Mouse (Mus musculus) embryonic facial prominence, embryonic 11.5 days (tissue): ENCODE results near the gene Acot7. TPM values are rescaled to one million over a fixed set of nuclear protein-coding genes. Genes with fewer than 3 reads are reported as not detected.
A peak's percentile ranks its signal among the peaks of the same experiment; 100 is the strongest.

Experiments
- ATAC-seq: fragments of 200-750 bp; cut with Nextera tagmentation; replicated peaks from 2 replicates; pipeline ENCODE4 v1.8.0; 2017; ENCODE audit warnings: low read depth; ENCODE audit not compliant: insufficient number of reproducible peaks, low FRiP score, low TSS enrichment
- DNase-seq: peaks from one replicate; pipeline ENCODE4 v3.0.0-alpha.2; 2015; ENCODE audit warnings: low spot score
- H3K27ac ChIP-seq: fragments of 300-500 bp; sonication (generic); replicated peaks from 2 replicates; pipeline ENCODE4 v1.5.1; 2014; ENCODE audit warnings: mild to moderate bottlenecking, low read depth, low read length, control low read depth
- H3K27me3 ChIP-seq: fragments of 300-500 bp; sonication (generic); 2 replicates; pipeline ENCODE4 v1.6.1; 2014; ENCODE audit warnings: mild to moderate bottlenecking, low read length, moderate library complexity, mixed read lengths; ENCODE audit not compliant: control insufficient read depth, insufficient read depth
- H3K36me3 ChIP-seq: fragments of 300-500 bp; sonication (generic); replicated peaks from 2 replicates; pipeline ENCODE4 v1.6.1; 2014; ENCODE audit warnings: low read depth, mild to moderate bottlenecking, low read length, moderate library complexity, mixed read lengths; ENCODE audit not compliant: control insufficient read depth, insufficient read depth
- H3K4me1 ChIP-seq: fragments of 300-500 bp; sonication (generic); 2 replicates; pipeline ENCODE4 v1.6.1; 2014; ENCODE audit warnings: low read length, mixed read lengths; ENCODE audit not compliant: control insufficient read depth, insufficient read depth
- H3K4me2 ChIP-seq: fragments of 300-500 bp; sonication (generic); 2 replicates; pipeline ENCODE4 v1.6.1; 2014; ENCODE audit warnings: low read depth, mild to moderate bottlenecking, control low read depth, low read length, moderate library complexity
- H3K4me3 ChIP-seq: fragments of 300-500 bp; sonication (generic); 2 replicates; pipeline ENCODE4 v1.5.1; 2014; ENCODE audit warnings: low read depth, low read length, control low read depth
- H3K9ac ChIP-seq: fragments of 300-500 bp; sonication (generic); replicated peaks from 2 replicates; pipeline ENCODE4 v1.6.1; 2014; ENCODE audit warnings: mild to moderate bottlenecking, control low read depth, low read length
- H3K9me3 ChIP-seq: fragments of 300-500 bp; sonication (generic); replicated peaks from 2 replicates; pipeline ENCODE4 v1.6.1; 2016; ENCODE audit warnings: mild to moderate bottlenecking, low read length, inconsistent platforms, mixed read lengths; ENCODE audit not compliant: control insufficient read depth
- WGBS: fragments of 180-500 bp; shearing (Covaris S2); extraction: QIAGEN DNeasy Blood & Tissue Kit; methylation state at CpG from one replicate; pipeline ENCODE4 v1.1.7; 2014; 5-methylcytosine and 5-hydroxymethylcytosine counted together
- polyA plus RNA-seq: library from polyadenylated mRNA; unstranded; fragments of >200 nt; fragmentation: Nextera tagmentation; extraction: Ambion mirVana; gene quantifications from 2 replicates; pipeline ENCODE4 v1.2.1, GENCODE M21; 2014

Gene Acot7
- polyA plus RNA-seq, 1 experiment from 2014 or later, result 47.5 TPM

- no peaks in the 10 kb centered on the region for H3K4me1 ChIP-seq
- no peak overlapping the region for H3K27ac ChIP-seq
- peak overlapping the region; percentile 40 for H3K4me2 ChIP-seq
- DNase-seq (peak; percentile 35), ATAC-seq (0 out of 2 replicates have a peak, but pooled peaks have one; percentile 27)
- H3K36me3 ChIP-seq, result no peaks in the 10 kb centered on the region
- H3K9me3 ChIP-seq, result no peaks in the 10 kb centered on the region
- peaks cover 73% of the 10 kb centered on the region for H3K27me3 ChIP-seq
- H3K9ac ChIP-seq, result peak overlapping the region; percentile 49
- H3K4me3 ChIP-seq, result peak overlapping the region; percentile 20
- under 1% methylated on average over 38 of the region's 39 CpGs for WGBS
Observed at GRCm38 (mm10) chr4:152290385-152290784, 112.5 kb downstream of the Acot7 start.

- H3K4me3 ChIP-seq, result no peak overlapping the region
- no peaks in the 10 kb centered on the region for H3K36me3 ChIP-seq
- no peak overlapping the region for H3K27ac ChIP-seq
- H3K4me2 ChIP-seq, result no peak overlapping the region
- H3K9ac ChIP-seq, result no peak overlapping the region
- no peaks in the 10 kb centered on the region for H3K4me1 ChIP-seq
- no peak for ATAC-seq
- no peak for DNase-seq
- peaks cover 66% of the 10 kb centered on the region for H3K27me3 ChIP-seq
- WGBS, result 5% methylated on average over 11 of the region's 11 CpGs
- H3K9me3 ChIP-seq, result no peaks in the 10 kb centered on the region
Observed at GRCm38 (mm10) chr4:152290991-152291390, 113.1 kb downstream of the Acot7 start.

- Histone ChIP-seq H3K4me2 (peak within 1 kb of the TSS; percentile 40), H3K9ac (peak within 1 kb of the TSS; percentile 49), H3K27ac (no peak within 1 kb of the TSS), H3K27me3 (peaks cover 61% of the 10 kb centered on the region), H3K9me3 (no peaks in the 10 kb centered on the region), H3K4me1 (no peaks in the 10 kb centered on the region), H3K4me3 (peak within 1 kb of the TSS; percentile 20), H3K36me3 (no peaks in the 10 kb centered on the region)
- ATAC-seq (no peak), DNase-seq (no peak)
- 21% methylated on average over 6 of the region's 6 CpGs for WGBS
Observed at GRCm38 (mm10) chr4:152291562-152291961, 113.6 kb downstream of the Acot7 start, which contains the start of gene Hes3. Gene Hes3 (minus strand): TSS chr4:152291662.

- Histone ChIP-seq H3K9me3 (no peaks in the 10 kb centered on the region), H3K4me1 (no peaks in the 10 kb centered on the region), H3K9ac (no peak overlapping the region), H3K27ac (no peak overlapping the region), H3K36me3 (no peaks in the 10 kb centered on the region), H3K27me3 (peaks cover 54% of the 10 kb centered on the region), H3K4me2 (no peak overlapping the region), H3K4me3 (no peak overlapping the region)
- WGBS, result 21% methylated on average over 12 of the region's 12 CpGs
- no peak for DNase-seq
- ATAC-seq, result no peak
Observed at GRCm38 (mm10) chr4:152292102-152292765, 114.3 kb downstream of the Acot7 start.

DNA sequence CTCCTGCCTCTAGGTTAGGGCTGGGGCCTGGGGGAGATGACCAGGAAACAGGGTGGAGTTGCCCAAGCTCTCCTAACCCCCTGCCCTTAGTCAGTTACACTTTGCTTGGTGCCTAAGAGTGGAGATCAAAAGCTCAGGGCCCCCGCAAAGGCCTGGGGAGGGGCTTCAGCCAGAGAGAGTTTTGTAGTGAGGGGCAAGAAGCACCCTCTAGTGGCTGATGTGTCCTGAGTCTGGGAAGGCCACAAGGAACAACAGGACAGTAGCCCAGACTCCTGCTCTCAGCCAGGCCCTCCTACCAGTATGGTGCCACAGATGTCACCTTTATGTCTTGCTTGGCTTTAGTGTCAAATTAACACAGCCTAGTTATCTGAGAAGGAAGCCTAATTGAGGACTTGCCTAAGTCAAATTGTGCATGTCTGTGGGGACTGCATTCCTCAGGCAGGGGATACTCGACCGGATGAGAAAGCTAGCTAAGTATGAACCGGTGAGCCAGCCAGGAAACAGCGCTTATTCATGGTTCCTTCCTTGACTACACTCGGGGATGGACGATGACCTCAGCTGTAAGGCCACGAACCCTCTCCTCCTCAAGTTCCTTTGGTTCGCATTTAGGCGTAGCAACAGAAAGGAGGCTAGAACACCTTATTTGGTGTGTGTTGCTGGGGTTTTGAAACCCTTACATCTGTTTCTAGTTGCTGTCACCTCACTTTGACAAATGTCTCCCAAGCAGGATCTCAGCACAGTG lies 116.4 kb downstream of the Acot7 start:
- Histone ChIP-seq H3K27ac (no peak overlapping the region), H3K9me3 (no peaks in the 10 kb centered on the region), H3K9ac (no peak overlapping the region), H3K4me3 (no peak overlapping the region), H3K36me3 (no peaks in the 10 kb centered on the region), H3K4me1 (no peaks in the 10 kb centered on the region), H3K27me3 (peaks cover 40% of the 10 kb centered on the region), H3K4me2 (no peak overlapping the region)
- no peak for ATAC-seq
- DNase-seq, result no peak
- WGBS, result 49% methylated on average over 10 of the region's 10 CpGs

DNA sequence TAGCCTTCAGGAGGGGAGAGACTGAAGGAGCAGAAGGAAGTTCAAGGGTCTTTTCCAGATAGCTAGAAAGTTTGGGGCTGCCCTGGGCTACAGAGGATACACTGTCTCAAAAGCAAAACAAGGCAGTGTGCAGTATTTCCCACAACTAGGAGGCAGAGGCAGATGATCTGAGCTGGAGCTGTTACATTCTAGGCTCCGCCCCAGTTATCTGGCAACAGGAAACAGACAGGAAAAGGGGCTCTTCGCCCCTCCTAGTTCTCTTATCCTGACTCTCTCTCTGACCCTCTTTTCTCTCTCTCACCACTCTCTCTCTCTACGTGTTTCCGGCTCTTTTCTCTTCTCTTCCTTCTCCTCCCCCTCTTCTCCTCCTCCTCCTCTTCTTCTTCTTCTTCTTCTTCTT lies 118.0 kb downstream of the Acot7 start:
- no peaks in the 10 kb centered on the region for H3K9me3 ChIP-seq
- H3K4me3 ChIP-seq, result no peak overlapping the region
- DNase-seq (no peak), ATAC-seq (no peak)
- no peak overlapping the region for H3K4me2 ChIP-seq
- 0 out of 2 replicates have a peak, but pooled peaks cover 2% of the 10 kb centered on the region for H3K36me3 ChIP-seq
- no peak overlapping the region for H3K27ac ChIP-seq
- WGBS, result 43% methylated on average over 4 of the region's 4 CpGs
- H3K27me3 ChIP-seq, result peaks cover 26% of the 10 kb centered on the region
- H3K9ac ChIP-seq, result no peak overlapping the region
- H3K4me1 ChIP-seq, result no peaks in the 10 kb centered on the region

GRCm38 (mm10) chr4:152296371-152296770 lies 118.4 kb downstream of the Acot7 start:
- ATAC-seq (no peak), DNase-seq (no peak)
- 25% methylated on average over 8 of the region's 8 CpGs for WGBS
- no peak overlapping the region for H3K9ac ChIP-seq
- 0 out of 2 replicates have a peak, but pooled peaks cover 2% of the 10 kb centered on the region for H3K36me3 ChIP-seq
- H3K4me2 ChIP-seq, result peak overlapping the region; percentile 59
- peaks cover 22% of the 10 kb centered on the region for H3K27me3 ChIP-seq
- H3K27ac ChIP-seq, result no peak overlapping the region
- H3K4me1 ChIP-seq, result no peaks in the 10 kb centered on the region
- H3K9me3 ChIP-seq, result no peaks in the 10 kb centered on the region
- peak overlapping the region; percentile 94 for H3K4me3 ChIP-seq
